Mouse (Mus musculus) C2C12 (cell line): ENCODE data around the gene Tpm3. TPM values are rescaled to one million over a fixed set of nuclear protein-coding genes. Genes with fewer than 3 reads are reported as not detected.
"Not testable (repeated sequence)": the region's sequence is repeated elsewhere in the genome, so short reads cannot be mapped to it uniquely, and the experiment has no call there.

ENCODE experiments used
- H3K27me3 ChIP-seq: one replicate; pipeline ENCODE4 v1.6.1; 2011; ENCODE audit not compliant: control insufficient read depth, insufficient read depth, insufficient read length
- H3K36me3 ChIP-seq: one replicate; pipeline ENCODE4 v1.6.1; 2011; ENCODE audit not compliant: control insufficient read depth, insufficient read depth
- H3K4me3 ChIP-seq: one replicate; pipeline ENCODE4 v1.5.1; 2011; ENCODE audit warnings: mild to moderate bottlenecking, control low read depth; ENCODE audit not compliant: poor library complexity, insufficient read depth, severe bottlenecking
- H3K79me2 ChIP-seq: one replicate; pipeline ENCODE4 v1.6.1; 2011; ENCODE audit not compliant: control insufficient read depth, insufficient read depth
- H3K79me3 ChIP-seq: one replicate; pipeline ENCODE4 v1.6.1; 2011; ENCODE audit warnings: low read depth, control low read depth
- H3ac ChIP-seq: one replicate; pipeline ENCODE3; 2011; ENCODE audit warnings: low read depth; ENCODE audit not compliant: control insufficient read depth, insufficient read length
- CEBPB ChIP-seq: IDR thresholded peaks from one replicate; pipeline ENCODE4 v1.6.1; 2011; ENCODE audit warnings: low read depth, mild to moderate bottlenecking, control low read depth, moderate library complexity
- CTCF ChIP-seq: IDR thresholded peaks from one replicate; pipeline ENCODE4 v1.5.1; 2011; ENCODE audit not compliant: control insufficient read depth, insufficient read depth, insufficient read length
- FOSL1 ChIP-seq: IDR thresholded peaks from one replicate; pipeline ENCODE4 v1.8.0; 2011; ENCODE audit warnings: mild to moderate bottlenecking, low read length; ENCODE audit not compliant: poor library complexity, insufficient read depth, severe bottlenecking
- MAX ChIP-seq: IDR thresholded peaks from one replicate; pipeline ENCODE4 v1.6.1; 2011; ENCODE audit warnings: mild to moderate bottlenecking, control low read depth
- MYOD1 ChIP-seq: IDR thresholded peaks from one replicate; pipeline ENCODE4 v1.6.1; 2011; ENCODE audit warnings: low read depth; ENCODE audit not compliant: control insufficient read depth, insufficient read length
- MYOG ChIP-seq: IDR thresholded peaks from one replicate; pipeline ENCODE4 v1.6.1; 2011; ENCODE audit not compliant: control insufficient read depth, insufficient read length; ENCODE audit errors: extremely low read depth
- USF1 ChIP-seq: IDR thresholded peaks from one replicate; pipeline ENCODE4 v1.6.1; 2011; ENCODE audit warnings: low read depth, mild to moderate bottlenecking, control low read depth, moderate library complexity
- polyA plus RNA-seq: library from polyadenylated mRNA; unstranded; fragments of >200 nt; fragmentation: generic; extraction: Trizol; gene quantifications from one replicate; pipeline ENCODE4 v1.2.1, GENCODE M21; 2012; ENCODE audit warnings: missing spikeins

Tpm3 gene
- polyA plus RNA-seq, 1 experiment: 341 TPM

GRCm38 (mm10) chr3:90118132-90118790 is 45.8 kb downstream of the Tpm3 start:
- Histone ChIP-seq H3K27me3 (no peaks in the 10 kb centered on the region), H3K4me3 (no peak overlapping the region), H3K79me2 (no peaks in the 10 kb centered on the region), H3ac (no peak overlapping the region), H3K36me3 (no peaks in the 10 kb centered on the region), H3K79me3 (no peaks in the 10 kb centered on the region)
- no peak for TF ChIP-seq MAX
- no peak for TF ChIP-seq MYOG
- TF ChIP-seq MYOD1: no peak
- TF ChIP-seq CEBPB: no peak
- TF ChIP-seq USF1: no peak
- no peak for TF ChIP-seq CTCF
- TF ChIP-seq FOSL1: no peak

GRCm38 (mm10) chr3:90122036-90122435 is 49.6 kb downstream of the Tpm3 start:
- not testable (repeated sequence) for H3K36me3 ChIP-seq, H3K4me3 ChIP-seq, H3ac ChIP-seq, H3K79me2 ChIP-seq, H3K27me3 ChIP-seq, H3K79me3 ChIP-seq

GRCm38 (mm10) chr3:90125710-90126109 is 53.3 kb downstream of the Tpm3 start:
- TF ChIP-seq MYOD1 (no peak), MYOG (no peak), MAX (no peak), USF1 (no peak), FOSL1 (no peak), CTCF (no peak), CEBPB (no peak)
- Histone ChIP-seq H3K79me2 (no peaks in the 10 kb centered on the region), H3K27me3 (no peaks in the 10 kb centered on the region), H3K4me3 (no peak overlapping the region), H3ac (no peak overlapping the region), H3K79me3 (no peaks in the 10 kb centered on the region), H3K36me3 (no peaks in the 10 kb centered on the region)

GRCm38 (mm10) chr3:90127881-90128280 is 55.4 kb downstream of the Tpm3 start:
- no peak overlapping the region for H3ac ChIP-seq
- no peaks in the 10 kb centered on the region for H3K79me3 ChIP-seq
- no peaks in the 10 kb centered on the region for H3K79me2 ChIP-seq
- H3K4me3 ChIP-seq: no peak overlapping the region
- no peaks in the 10 kb centered on the region for H3K36me3 ChIP-seq
- TF ChIP-seq MYOG: no peak
- TF ChIP-seq FOSL1: no peak
- TF ChIP-seq MAX: no peak
- no peak for TF ChIP-seq CEBPB
- TF ChIP-seq USF1: no peak
- TF ChIP-seq CTCF: no peak
- no peak for TF ChIP-seq MYOD1
- H3K27me3 ChIP-seq: no peaks in the 10 kb centered on the region

GRCm38 (mm10) chr3:90132745-90133144 is 60.3 kb downstream of the Tpm3 start:
- H3ac ChIP-seq: no peak overlapping the region
- no peaks in the 10 kb centered on the region for H3K27me3 ChIP-seq
- TF ChIP-seq CEBPB: no peak
- TF ChIP-seq MYOD1: no peak
- no peak for TF ChIP-seq USF1
- TF ChIP-seq FOSL1: no peak
- no peak for TF ChIP-seq MAX
- no peak for TF ChIP-seq MYOG
- TF ChIP-seq CTCF: no peak
- no peaks in the 10 kb centered on the region for H3K36me3 ChIP-seq
- no peaks in the 10 kb centered on the region for H3K79me2 ChIP-seq
- no peak overlapping the region for H3K4me3 ChIP-seq
- H3K79me3 ChIP-seq: no peaks in the 10 kb centered on the region

- Histone ChIP-seq H3K27me3 (no peaks in the 10 kb centered on the region), H3ac (no peak overlapping the region), H3K79me3 (no peaks in the 10 kb centered on the region), H3K4me3 (no peak overlapping the region), H3K79me2 (no peaks in the 10 kb centered on the region), H3K36me3 (no peaks in the 10 kb centered on the region)
- TF ChIP-seq CTCF (no peak), CEBPB (no peak), USF1 (no peak), FOSL1 (no peak), MAX (no peak), MYOG (no peak), MYOD1 (no peak)
These were observed 60.9 kb downstream of the Tpm3 start for GRCm38 (mm10) chr3:90133331-90133730.
